Mouse (Mus musculus) ES-Bruce4 (cell line): ENCODE measurements around the gene Erp27.

ENCODE experiments used
- CTCF ChIP-seq: IDR thresholded peaks from one replicate; pipeline ENCODE4 v1.8.1; 2011; ENCODE audit warnings: low read depth, low read length
- EP300 ChIP-seq: IDR thresholded peaks from 2 replicates; pipeline ENCODE4 v1.6.1; 2011; ENCODE audit warnings: low read depth, low read length; ENCODE audit not compliant: insufficient read depth

DNA sequence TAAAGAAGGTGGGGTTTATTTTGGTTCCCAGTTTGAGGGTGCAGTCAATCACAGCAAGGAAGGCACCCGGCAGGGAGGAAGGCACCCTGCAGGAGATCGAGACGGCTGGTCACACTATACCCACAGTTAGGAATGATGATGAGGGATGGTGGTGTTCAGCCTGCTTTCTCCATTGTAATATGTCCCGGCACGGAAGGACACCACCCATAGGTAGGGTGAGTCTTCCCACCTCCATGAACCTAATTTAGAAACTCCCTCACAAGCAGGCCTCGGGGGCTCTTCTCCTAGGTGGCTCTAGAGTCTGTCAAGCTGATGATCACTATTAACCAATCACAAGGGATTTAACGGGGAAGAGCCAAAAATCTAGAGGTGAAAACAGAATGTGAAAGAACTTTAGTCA lies 891 bp upstream of the Erp27 start:
- TF ChIP-seq CTCF (no peak), EP300 (no peak)
